Mouse (Mus musculus): ENCODE results near the gene Scml4. TPM values are rescaled to one million over a fixed set of nuclear protein-coding genes. Genes with fewer than 3 reads are reported as not detected.

Scml4 gene
- polyA plus RNA-seq, 1 experiment from 2014 or later = 0.49 TPM

DNA sequence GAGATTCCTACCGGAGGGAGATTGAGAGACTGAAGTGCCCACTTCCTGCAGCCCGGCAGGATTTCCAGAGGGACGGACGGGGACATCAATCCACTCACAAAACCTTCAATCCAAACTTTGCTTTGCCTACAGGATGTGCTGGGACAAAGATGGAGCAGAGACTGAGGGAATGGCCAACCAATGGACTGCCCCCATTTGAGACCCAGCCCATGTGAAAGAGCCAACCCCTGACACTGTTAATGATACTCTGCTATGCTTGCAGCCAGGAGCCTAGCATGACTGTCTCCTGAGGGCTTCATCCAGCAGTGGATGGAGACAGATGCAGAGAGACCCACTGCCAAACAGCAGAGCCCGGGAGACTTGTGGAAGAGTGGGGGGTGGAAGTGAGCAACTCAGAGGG, 19.5 kb downstream of the Scml4 start:
- DNase-seq (ENCODE audit: low spot score) (no peak), ATAC-seq (replicated peaks; ENCODE audit: insufficient number of reproducible peaks, low FRiP score, low TSS enrichment, low read depth) (no peak)
- no peak overlapping the region for H3K27ac ChIP-seq (replicated peaks; ENCODE audit: low read depth, low read length)
- 81% methylated on average over 5 of the region's 5 CpGs for WGBS
- no peaks in the 10 kb centered on the region for H3K27me3 ChIP-seq (ENCODE audit: control insufficient read depth, insufficient read depth, low read length)
- H3K36me3 ChIP-seq (replicated peaks; ENCODE audit: control insufficient read depth, insufficient read depth, low read depth, low read length) = no peaks in the 10 kb centered on the region
- H3K4me1 ChIP-seq (ENCODE audit: control insufficient read depth, insufficient read depth, low read length) = no peaks in the 10 kb centered on the region
- H3K9ac ChIP-seq (replicated peaks; ENCODE audit: low read length) = no peak overlapping the region
- H3K9me3 ChIP-seq (replicated peaks; ENCODE audit: control insufficient read depth, low read length) = no peaks in the 10 kb centered on the region
- H3K4me2 ChIP-seq (ENCODE audit: low read depth, low read length) = no peak overlapping the region
- H3K4me3 ChIP-seq (ENCODE audit: low read depth, low read length) = no peak overlapping the region

DNA sequence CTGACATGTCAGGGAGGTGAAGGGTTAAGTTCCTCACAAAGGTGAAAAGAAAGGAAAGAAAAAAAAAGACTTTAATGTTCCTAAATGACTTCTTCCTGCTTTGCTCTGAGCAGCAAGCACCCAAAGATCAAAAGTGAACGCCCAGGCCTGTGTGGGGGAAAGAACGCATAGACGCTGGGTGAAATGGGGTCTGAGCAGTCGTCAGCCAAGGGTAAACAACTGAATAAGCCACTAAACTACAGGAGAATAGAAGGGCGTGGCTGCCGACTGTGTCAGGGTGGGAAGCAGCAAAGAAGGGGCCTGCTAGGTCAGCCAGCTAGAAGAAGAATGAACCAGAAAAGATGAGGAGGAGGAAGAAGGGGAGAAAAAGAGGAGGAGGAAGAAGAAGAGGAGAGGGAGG, 26.9 kb downstream of the Scml4 start:
- ATAC-seq (replicated peaks; ENCODE audit: insufficient number of reproducible peaks, low FRiP score, low TSS enrichment, low read depth) = no peak
- no peak for DNase-seq (ENCODE audit: low spot score)
- no peaks in the 10 kb centered on the region; the same call in 1 of the 2 replicates for H3K4me1 ChIP-seq (ENCODE audit: control insufficient read depth, insufficient read depth, low read length)
- WGBS = 15% methylated on average over 6 of the region's 6 CpGs
- no peaks in the 10 kb centered on the region for H3K36me3 ChIP-seq (replicated peaks; ENCODE audit: control insufficient read depth, insufficient read depth, low read depth, low read length)
- H3K9me3 ChIP-seq (replicated peaks; ENCODE audit: control insufficient read depth, low read length) = no peaks in the 10 kb centered on the region
- H3K4me2 ChIP-seq (ENCODE audit: low read depth, low read length) = no peak overlapping the region
- H3K27ac ChIP-seq (replicated peaks; ENCODE audit: low read depth, low read length) = no peak overlapping the region
- H3K27me3 ChIP-seq (ENCODE audit: control insufficient read depth, insufficient read depth, low read length) = no peaks in the 10 kb centered on the region
- H3K9ac ChIP-seq (replicated peaks; ENCODE audit: low read length) = no peak overlapping the region
- no peak overlapping the region for H3K4me3 ChIP-seq (ENCODE audit: low read depth, low read length)

DNA sequence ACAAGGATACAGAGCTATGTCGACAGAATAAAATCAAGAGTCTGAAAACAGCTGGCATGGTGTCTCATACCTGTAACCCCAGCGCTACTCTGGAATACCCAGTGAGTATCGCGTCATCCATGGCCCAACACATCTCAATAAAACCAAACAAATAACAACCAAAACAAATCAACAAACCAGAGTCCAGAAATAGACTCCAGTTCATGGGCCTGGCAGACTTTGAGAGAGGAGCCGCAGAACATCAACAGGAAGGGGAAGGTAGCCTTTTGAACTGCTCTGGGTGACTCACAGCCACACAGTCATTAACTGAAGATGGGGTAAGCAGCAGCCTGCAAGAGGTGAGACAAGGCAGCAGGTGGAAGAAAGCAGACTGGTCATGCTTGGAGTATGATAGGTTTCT, 28.1 kb downstream of the Scml4 start:
- WGBS = 83% methylated on average over 5 of the region's 5 CpGs

DNA sequence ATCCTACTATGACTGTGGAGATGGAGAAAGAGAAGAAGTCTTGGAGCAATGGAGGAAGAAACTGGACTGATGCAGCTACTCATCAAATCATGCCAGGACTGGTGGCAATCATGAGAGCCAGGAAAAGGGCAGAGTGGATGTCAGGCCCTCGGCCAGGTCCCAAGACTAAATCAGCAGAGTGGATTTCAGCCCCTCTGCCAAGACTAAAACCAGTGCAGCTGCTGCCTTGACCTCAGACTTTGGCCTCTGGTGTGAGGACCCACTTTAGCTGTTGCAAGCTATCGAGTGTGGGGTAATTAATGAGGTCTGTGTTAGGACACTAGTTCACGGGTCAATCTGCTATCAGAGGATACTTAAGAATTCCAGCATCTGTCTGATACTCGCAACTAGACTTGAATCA, 30.2 kb downstream of the Scml4 start:
- WGBS = 61% methylated on average over 4 of the region's 4 CpGs
- Histone ChIP-seq H3K9ac (replicated peaks; ENCODE audit: low read length) (no peak overlapping the region), H3K9me3 (replicated peaks; ENCODE audit: control insufficient read depth, low read length) (no peaks in the 10 kb centered on the region), H3K4me3 (ENCODE audit: low read depth, low read length) (no peak overlapping the region), H3K27ac (replicated peaks; ENCODE audit: low read depth, low read length) (no peak overlapping the region), H3K36me3 (replicated peaks; ENCODE audit: control insufficient read depth, insufficient read depth, low read depth, low read length) (no peaks in the 10 kb centered on the region), H3K4me2 (ENCODE audit: low read depth, low read length) (no peak overlapping the region), H3K27me3 (ENCODE audit: control insufficient read depth, insufficient read depth, low read length) (no peaks in the 10 kb centered on the region), H3K4me1 (ENCODE audit: control insufficient read depth, insufficient read depth, low read length) (no peaks in the 10 kb centered on the region; the same call in 1 of the 2 replicates)
- DNase-seq (ENCODE audit: low spot score) (no peak), ATAC-seq (replicated peaks; ENCODE audit: insufficient number of reproducible peaks, low FRiP score, low TSS enrichment, low read depth) (no peak)

More for the DNA sequence above, 28.1 kb downstream of the Scml4 start:
- no peak overlapping the region for H3K4me3 ChIP-seq (ENCODE audit: low read depth, low read length)
- no peaks in the 10 kb centered on the region for H3K9me3 ChIP-seq (replicated peaks; ENCODE audit: control insufficient read depth, low read length)
- H3K4me1 ChIP-seq (ENCODE audit: control insufficient read depth, insufficient read depth, low read length) = no peaks in the 10 kb centered on the region; the same call in 1 of the 2 replicates
- no peak overlapping the region for H3K27ac ChIP-seq (replicated peaks; ENCODE audit: low read depth, low read length)
- no peak for DNase-seq (ENCODE audit: low spot score)
- H3K27me3 ChIP-seq (ENCODE audit: control insufficient read depth, insufficient read depth, low read length) = no peaks in the 10 kb centered on the region
- no peak overlapping the region for H3K4me2 ChIP-seq (ENCODE audit: low read depth, low read length)
- ATAC-seq (replicated peaks; ENCODE audit: insufficient number of reproducible peaks, low FRiP score, low TSS enrichment, low read depth) = no peak
- H3K36me3 ChIP-seq (replicated peaks; ENCODE audit: control insufficient read depth, insufficient read depth, low read depth, low read length) = no peaks in the 10 kb centered on the region
- H3K9ac ChIP-seq (replicated peaks; ENCODE audit: low read length) = no peak overlapping the region

DNA sequence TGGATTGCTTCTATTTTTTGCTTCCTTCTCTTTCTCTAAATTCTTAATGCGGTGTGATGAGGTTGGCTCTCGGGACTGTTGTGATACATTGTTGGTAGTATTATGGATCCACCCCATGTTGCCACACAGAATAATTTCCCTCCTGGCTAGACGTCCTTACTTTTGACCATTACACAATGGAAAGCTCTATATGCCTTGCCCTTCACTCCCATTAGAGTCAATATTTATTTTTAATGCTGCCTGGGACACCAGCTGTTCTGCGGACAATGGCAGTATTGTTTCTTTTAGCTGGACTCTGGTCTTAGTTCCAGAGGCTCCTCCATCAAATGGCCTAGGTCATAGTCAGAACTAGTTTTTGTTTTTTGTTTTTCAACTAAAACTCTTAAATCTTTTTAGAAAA, 32.1 kb downstream of the Scml4 start:
- Histone ChIP-seq H3K4me1 (ENCODE audit: control insufficient read depth, insufficient read depth, low read length) (no peaks in the 10 kb centered on the region), H3K9me3 (replicated peaks; ENCODE audit: control insufficient read depth, low read length) (no peaks in the 10 kb centered on the region), H3K9ac (replicated peaks; ENCODE audit: low read length) (no peak overlapping the region), H3K4me2 (ENCODE audit: low read depth, low read length) (no peak overlapping the region), H3K27me3 (ENCODE audit: control insufficient read depth, insufficient read depth, low read length) (no peaks in the 10 kb centered on the region), H3K4me3 (ENCODE audit: low read depth, low read length) (no peak overlapping the region), H3K36me3 (replicated peaks; ENCODE audit: control insufficient read depth, insufficient read depth, low read depth, low read length) (no peaks in the 10 kb centered on the region), H3K27ac (replicated peaks; ENCODE audit: low read depth, low read length) (no peak overlapping the region)
- ATAC-seq (replicated peaks; ENCODE audit: insufficient number of reproducible peaks, low FRiP score, low TSS enrichment, low read depth) = no peak
- DNase-seq (ENCODE audit: low spot score) = no peak
- WGBS = 57% methylated on average over 4 of the region's 4 CpGs

DNA sequence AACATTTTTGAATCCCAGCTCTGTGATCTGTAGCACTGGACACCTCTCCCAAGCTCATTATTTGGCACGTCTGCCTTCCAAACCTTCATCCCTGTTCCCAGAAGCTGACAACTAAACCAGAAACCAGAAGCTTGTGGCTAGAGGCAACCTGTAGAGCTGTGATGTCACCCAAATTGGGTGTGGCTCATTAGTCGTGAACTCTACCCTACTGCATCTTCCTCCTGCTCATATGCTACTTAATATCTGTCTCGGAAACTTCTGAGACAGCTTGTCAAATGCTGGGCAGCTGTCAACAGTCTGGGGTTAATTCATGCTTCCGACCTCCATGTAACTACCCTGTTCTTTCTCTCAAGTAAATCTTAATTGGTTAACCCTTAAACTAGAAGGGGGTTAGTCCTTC, 32.8 kb downstream of the Scml4 start:
- Histone ChIP-seq H3K4me1 (ENCODE audit: control insufficient read depth, insufficient read depth, low read length) (no peaks in the 10 kb centered on the region), H3K27me3 (ENCODE audit: control insufficient read depth, insufficient read depth, low read length) (no peaks in the 10 kb centered on the region), H3K4me3 (ENCODE audit: low read depth, low read length) (no peak overlapping the region), H3K9me3 (replicated peaks; ENCODE audit: control insufficient read depth, low read length) (no peaks in the 10 kb centered on the region), H3K36me3 (replicated peaks; ENCODE audit: control insufficient read depth, insufficient read depth, low read depth, low read length) (no peaks in the 10 kb centered on the region), H3K4me2 (ENCODE audit: low read depth, low read length) (no peak overlapping the region), H3K27ac (replicated peaks; ENCODE audit: low read depth, low read length) (no peak overlapping the region), H3K9ac (replicated peaks; ENCODE audit: low read length) (no peak overlapping the region)
- no peak for ATAC-seq (replicated peaks; ENCODE audit: insufficient number of reproducible peaks, low FRiP score, low TSS enrichment, low read depth)
- no peak for DNase-seq (ENCODE audit: low spot score)
- WGBS = 62% methylated on average over 4 of the region's 4 CpGs

DNA sequence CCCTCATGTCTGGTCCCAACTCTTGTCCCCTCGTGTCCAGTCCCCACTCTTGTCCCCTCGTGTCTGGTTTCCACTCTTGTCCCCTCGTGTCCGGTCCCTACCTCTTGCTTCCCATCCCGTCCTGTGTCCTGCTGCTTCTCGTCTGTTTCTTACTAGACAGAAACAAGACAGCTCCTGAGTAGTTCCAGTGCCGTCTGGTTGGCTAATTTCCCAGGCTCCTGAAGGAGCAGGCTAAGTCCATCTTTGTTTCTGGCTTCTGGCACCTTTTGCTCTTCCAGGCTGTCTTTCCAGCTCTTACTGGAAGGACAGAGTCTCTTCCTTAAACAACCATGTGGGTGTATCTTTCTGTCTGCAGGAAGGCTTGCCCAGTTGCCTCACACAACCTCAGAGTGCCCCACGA, 33.7 kb downstream of the Scml4 start:
- no peak overlapping the region for H3K4me2 ChIP-seq (ENCODE audit: low read depth, low read length)
- H3K4me3 ChIP-seq (ENCODE audit: low read depth, low read length) = no peak overlapping the region
- H3K27ac ChIP-seq (replicated peaks; ENCODE audit: low read depth, low read length) = no peak overlapping the region
- WGBS = 65% methylated on average over 8 of the region's 8 CpGs
- ATAC-seq (replicated peaks; ENCODE audit: insufficient number of reproducible peaks, low FRiP score, low TSS enrichment, low read depth) = no peak
- DNase-seq (ENCODE audit: low spot score) = no peak
- no peaks in the 10 kb centered on the region for H3K27me3 ChIP-seq (ENCODE audit: control insufficient read depth, insufficient read depth, low read length)
- no peaks in the 10 kb centered on the region for H3K4me1 ChIP-seq (ENCODE audit: control insufficient read depth, insufficient read depth, low read length)
- H3K36me3 ChIP-seq (replicated peaks; ENCODE audit: control insufficient read depth, insufficient read depth, low read depth, low read length) = no peaks in the 10 kb centered on the region
- no peak overlapping the region for H3K9ac ChIP-seq (replicated peaks; ENCODE audit: low read length)
- H3K9me3 ChIP-seq (replicated peaks; ENCODE audit: control insufficient read depth, low read length) = no peaks in the 10 kb centered on the region

DNA sequence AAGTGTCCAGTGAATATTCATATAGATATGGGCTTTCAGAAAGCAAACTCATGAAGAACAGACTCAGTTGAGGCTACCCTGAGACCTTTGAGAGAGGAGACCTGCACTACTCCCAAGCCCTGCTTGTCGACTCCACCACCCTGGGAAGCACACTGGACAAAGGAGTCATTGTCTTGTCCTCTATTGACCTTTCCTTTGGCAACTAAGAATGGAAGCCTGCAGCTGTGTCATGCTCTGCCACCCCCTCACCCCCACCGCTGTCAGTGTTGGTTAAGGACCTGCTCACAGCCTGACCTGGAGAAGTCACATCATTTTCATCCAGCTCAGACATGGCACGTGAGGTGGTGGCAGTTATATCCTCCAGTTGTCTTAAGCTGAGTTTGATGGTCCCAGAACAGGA, 34.1 kb downstream of the Scml4 start:
- H3K9ac ChIP-seq (replicated peaks; ENCODE audit: low read length) = no peak overlapping the region
- H3K27me3 ChIP-seq (ENCODE audit: control insufficient read depth, insufficient read depth, low read length) = no peaks in the 10 kb centered on the region
- WGBS = 29% methylated on average over 3 of the region's 3 CpGs
- H3K36me3 ChIP-seq (replicated peaks; ENCODE audit: control insufficient read depth, insufficient read depth, low read depth, low read length) = no peaks in the 10 kb centered on the region
- no peak for ATAC-seq (replicated peaks; ENCODE audit: insufficient number of reproducible peaks, low FRiP score, low TSS enrichment, low read depth)
- H3K4me2 ChIP-seq (ENCODE audit: low read depth, low read length) = no peak overlapping the region
- H3K4me3 ChIP-seq (ENCODE audit: low read depth, low read length) = no peak overlapping the region
- no peaks in the 10 kb centered on the region for H3K9me3 ChIP-seq (replicated peaks; ENCODE audit: control insufficient read depth, low read length)
- no peaks in the 10 kb centered on the region for H3K4me1 ChIP-seq (ENCODE audit: control insufficient read depth, insufficient read depth, low read length)
- no peak for DNase-seq (ENCODE audit: low spot score)
- H3K27ac ChIP-seq (replicated peaks; ENCODE audit: low read depth, low read length) = no peak overlapping the region

Data from embryonic facial prominence, embryonic 11.5 days (tissue).